17 mouse cellular contexts compared by ENCODE assay signal in genomic region chr2:32302952-32303351, GRCm38 (mm10). TPM values are rescaled to one million over a fixed set of nuclear protein-coding genes. Genes with fewer than 3 reads are reported as not detected.
DNase-seq lines count a peak whose midpoint lies in the region; ATAC-seq and TF ChIP-seq lines count a peak whose summit lies in the region.
"Had no signal": no experiment of that assay in that cellular context is flagged by ENCODE, and none has a peak within 500 bp of the region (broad histone marks: within the 10 kb centered on the region; RNA-seq: fewer than 3 reads in every experiment).

No protein-coding gene starts in this region.

- no peaks in the 10 kb centered on the region for H3K27me3 ChIP-seq in forebrain, postnatal 0 days (ENCODE audit: insufficient read depth, low read length)
- H3K27me3 ChIP-seq in forebrain, embryonic 10.5 days (ENCODE audit: poor library complexity, severe bottlenecking): no peaks in the 10 kb centered on the region
- no peaks in the 10 kb centered on the region for H3K27me3 ChIP-seq in testis, adult 2 months (ENCODE audit: control insufficient read depth, insufficient read depth, low read length)
- no peaks in the 10 kb centered on the region for H3K27me3 ChIP-seq in stomach, postnatal 0 days (ENCODE audit: control insufficient read depth, insufficient read depth, low read length)
- H3K27me3 ChIP-seq: midbrain, embryonic 12.5 days had no signal

- no peaks in the 10 kb centered on the region for H3K4me1 ChIP-seq in forebrain, postnatal 0 days (ENCODE audit: insufficient read depth)
- peaks cover 7% of the 10 kb centered on the region; the same call in 1 of the 2 replicates for H3K4me1 ChIP-seq in forebrain, embryonic 10.5 days
- H3K4me1 ChIP-seq in testis, adult 2 months (ENCODE audit: control insufficient read depth, insufficient read depth, low read length): no peaks in the 10 kb centered on the region
- no peaks in the 10 kb centered on the region for H3K4me1 ChIP-seq in stomach, postnatal 0 days (replicated peaks; ENCODE audit: control insufficient read depth, insufficient read depth)
- H3K4me1 ChIP-seq: midbrain, embryonic 12.5 days had no signal

- H3K9me3 ChIP-seq in forebrain, postnatal 0 days (ENCODE audit: low read length): no peaks in the 10 kb centered on the region
- no peaks in the 10 kb centered on the region for H3K9me3 ChIP-seq in forebrain, embryonic 10.5 days
- no peaks in the 10 kb centered on the region for H3K9me3 ChIP-seq in stomach, postnatal 0 days (ENCODE audit: control insufficient read depth, low read length)
- H3K9me3 ChIP-seq: midbrain, embryonic 12.5 days had no signal

- no peak overlapping the region for H3K9ac ChIP-seq in forebrain, postnatal 0 days
- no peak overlapping the region for H3K9ac ChIP-seq in stomach, postnatal 0 days (ENCODE audit: low read length)
- H3K9ac ChIP-seq: midbrain, embryonic 12.5 days had no signal

- H3K4me2 ChIP-seq in forebrain, postnatal 0 days (ENCODE audit: low read depth): no peak overlapping the region
- no peak overlapping the region for H3K4me2 ChIP-seq in stomach, postnatal 0 days (replicated peaks; ENCODE audit: low read depth)
- H3K4me2 ChIP-seq: midbrain, embryonic 12.5 days had no signal

- H3K27ac ChIP-seq in forebrain, postnatal 0 days (ENCODE audit: low read depth, low read length): no peak overlapping the region
- H3K27ac ChIP-seq in forebrain, embryonic 10.5 days: no peak overlapping the region
- no peak overlapping the region for H3K27ac ChIP-seq in layer of hippocampus, adult 2 months
- H3K27ac ChIP-seq in testis, adult 2 months (ENCODE audit: control insufficient read depth, insufficient read depth, low read depth, low read length): no peak overlapping the region
- H3K27ac ChIP-seq in stomach, postnatal 0 days (replicated peaks): no peak overlapping the region

- no peak for ATAC-seq in forebrain, postnatal 0 days
- ATAC-seq in stomach, postnatal 0 days (ENCODE audit: low FRiP score, low TSS enrichment): 0 out of 2 replicates have a peak, but pooled peaks have one; percentile 11
- ATAC-seq: inflammation-experienced regulatory T-cells, adult 6 months had no signal

- H3K36me3 ChIP-seq in forebrain, postnatal 0 days (ENCODE audit: insufficient read depth): peaks cover 85% of the 10 kb centered on the region
- H3K36me3 ChIP-seq in forebrain, embryonic 10.5 days (replicated peaks): peaks cover 97% of the 10 kb centered on the region
- H3K36me3 ChIP-seq in testis, adult 2 months (ENCODE audit: control insufficient read depth, insufficient read depth, low read length): peaks cover 17% of the 10 kb centered on the region
- peaks cover 48% of the 10 kb centered on the region for H3K36me3 ChIP-seq in stomach, postnatal 0 days (ENCODE audit: control insufficient read depth, insufficient read depth, low read length)

- no peak for TF ChIP-seq EP300 in stomach, postnatal 0 days (optimal IDR thresholded peaks at IDR 0.05)

- no peak overlapping the region for H3K4me3 ChIP-seq in forebrain, postnatal 0 days (ENCODE audit: low read depth, low read length)
- no peak overlapping the region for H3K4me3 ChIP-seq in forebrain, embryonic 10.5 days
- H3K4me3 ChIP-seq in layer of hippocampus, adult 2 months: no peak overlapping the region
- no peak overlapping the region for H3K4me3 ChIP-seq in testis, adult 2 months (ENCODE audit: control insufficient read depth, low read depth, low read length)
- H3K4me3 ChIP-seq in stomach, postnatal 0 days (ENCODE audit: low read depth, low read length): no peak overlapping the region
- H3K4me3 ChIP-seq: midbrain, embryonic 12.5 days had no signal

- TF ChIP-seq POLR2A in testis, adult 2 months (IDR thresholded peaks at IDR 0.05; ENCODE audit: control insufficient read depth, low read depth, low read length): no peak

- WGBS in forebrain, postnatal 0 days: 90% methylated on average over 10 of the region's 10 CpGs
- 89% methylated on average over 10 of the region's 10 CpGs for WGBS in forebrain, embryonic 10.5 days
- WGBS in stomach, postnatal 0 days: 82% methylated on average over 10 of the region's 10 CpGs

- peak; percentile 28; the same call in 1 of the 2 replicates for TF ChIP-seq CTCF in forebrain, postnatal 0 days (IDR thresholded peaks at IDR 0.05; ENCODE audit: low read depth)
- TF ChIP-seq CTCF in layer of hippocampus, adult 2 months (conservative IDR thresholded peaks at IDR 0.05): peak; percentile 62
- peak; percentile 14; the same call in 1 of the 2 replicates for TF ChIP-seq CTCF in testis, adult 2 months (IDR thresholded peaks at IDR 0.05; ENCODE audit: control insufficient read depth, insufficient read depth, insufficient replicate concordance, low read depth, low read length)
- peak; percentile 52 for TF ChIP-seq CTCF in stomach, postnatal 0 days (IDR thresholded peaks at IDR 0.05; ENCODE audit: low read depth)

- no peak for DNase-seq in forebrain, postnatal 0 days
- DNase-seq in forebrain, embryonic 10.5 days (ENCODE audit: extremely low spot score, low spot score): no peak
- no peak for DNase-seq in layer of hippocampus, adult 2 months (ENCODE audit: low spot score in 2 of 2)
- DNase-seq in layer of hippocampus, adult 11-12 months (ENCODE audit: low spot score): no peak
- DNase-seq in testis, postnatal 14 days (ENCODE audit: low spot score): no peak
- DNase-seq in stomach, postnatal 0 days (ENCODE audit: low spot score): no peak
- no peak for DNase-seq in cerebellum, postnatal 10 days
- DNase-seq: adrenal gland, postnatal 36 days; cerebellum, adult 2 months; embryo, embryonic 11 days; heart, postnatal 10 days; kidney, postnatal 25 days; layer of hippocampus, postnatal 36 days; lung, postnatal 14 days had no signal

RNA-seq across cellular contexts. Expression of gene Swi5, which starts 15.1 kb away (rescaled TPM):
- total RNA-seq in forebrain, postnatal 0 days (2014; rRNA removed): 290 and 323 TPM in 2 replicates
- 407 and 445 TPM in 2 replicates for polyA plus RNA-seq in forebrain, postnatal 0 days (2015; fragmentation: Nextera tagmentation; extraction: Ambion mirVana)
- 529 and 531 TPM in 2 replicates for polyA plus RNA-seq in forebrain, embryonic 10.5 days (2016; fragmentation: Nextera tagmentation; extraction: Ambion mirVana)
- 100 to 1,000 TPM; 212 to 222 TPM for total RNA-seq in layer of hippocampus, adult 2 months (2021)
- polyA plus RNA-seq in testis, adult 2 months (2012; rRNA removed): 381 and 421 TPM in 2 replicates
- 254 and 313 TPM in 2 replicates for polyA plus RNA-seq in stomach, postnatal 0 days (2015; fragmentation: Nextera tagmentation; extraction: Ambion mirVana)

RNA-seq across cellular contexts. Expression of gene Golga2, which starts 15.8 kb away (rescaled TPM):
- total RNA-seq in forebrain, postnatal 0 days (2014; rRNA removed): 62.2 and 64.4 TPM in 2 replicates
- 16.3 and 22.1 TPM in 2 replicates for polyA plus RNA-seq in forebrain, postnatal 0 days (2015; fragmentation: Nextera tagmentation; extraction: Ambion mirVana)
- 16.6 and 17.4 TPM in 2 replicates for polyA plus RNA-seq in forebrain, embryonic 10.5 days (2016; fragmentation: Nextera tagmentation; extraction: Ambion mirVana)
- total RNA-seq in layer of hippocampus, adult 2 months (2021): 10 to 100 TPM; 87.9 TPM
- polyA plus RNA-seq in testis, adult 2 months (2012; rRNA removed): 36.0 and 36.7 TPM in 2 replicates
- 18.1 and 18.5 TPM in 2 replicates for polyA plus RNA-seq in stomach, postnatal 0 days (2015; fragmentation: Nextera tagmentation; extraction: Ambion mirVana)

RNA-seq across cellular contexts. Expression of gene Uck1, which starts 43.0 kb away (rescaled TPM):
- 121 and 134 TPM in 2 replicates for total RNA-seq in forebrain, postnatal 0 days (2014; rRNA removed)
- polyA plus RNA-seq in forebrain, postnatal 0 days (2015; fragmentation: Nextera tagmentation; extraction: Ambion mirVana): 92.7 and 105 TPM in 2 replicates
- 83.6 and 91.4 TPM in 2 replicates for polyA plus RNA-seq in forebrain, embryonic 10.5 days (2016; fragmentation: Nextera tagmentation; extraction: Ambion mirVana)
- total RNA-seq in layer of hippocampus, adult 2 months (2021): 10 to 100 TPM; 55.3 to 57.8 TPM
- polyA plus RNA-seq in testis, adult 2 months (2012; rRNA removed): 23.5 and 24.5 TPM in 2 replicates
- polyA plus RNA-seq in stomach, postnatal 0 days (2015; fragmentation: Nextera tagmentation; extraction: Ambion mirVana): 32.2 and 34.8 TPM in 2 replicates

RNA-seq across cellular contexts. Expression of gene Ciz1, which starts 49.2 kb away (rescaled TPM):
- total RNA-seq in forebrain, postnatal 0 days (2014; rRNA removed): 62.6 and 78.2 TPM in 2 replicates
- 51.5 and 52.9 TPM in 2 replicates for polyA plus RNA-seq in forebrain, postnatal 0 days (2015; fragmentation: Nextera tagmentation; extraction: Ambion mirVana)
- polyA plus RNA-seq in forebrain, embryonic 10.5 days (2016; fragmentation: Nextera tagmentation; extraction: Ambion mirVana): 57.7 and 70.3 TPM in 2 replicates
- 10 to 100 TPM; 75.3 to 92.7 TPM for total RNA-seq in layer of hippocampus, adult 2 months (2021)
- polyA plus RNA-seq in testis, adult 2 months (2012; rRNA removed): 255 and 278 TPM in 2 replicates
- polyA plus RNA-seq in stomach, postnatal 0 days (2015; fragmentation: Nextera tagmentation; extraction: Ambion mirVana): 14.0 and 16.1 TPM in 2 replicates

RNA-seq across cellular contexts. Expression of gene Dnm1, which starts 50.2 kb away (rescaled TPM):
- 76.2 and 106 TPM in 2 replicates for total RNA-seq in forebrain, postnatal 0 days (2014; rRNA removed)
- 47.9 and 71.6 TPM in 2 replicates for polyA plus RNA-seq in forebrain, postnatal 0 days (2015; fragmentation: Nextera tagmentation; extraction: Ambion mirVana)
- 7.8 and 9.7 TPM in 2 replicates for polyA plus RNA-seq in forebrain, embryonic 10.5 days (2016; fragmentation: Nextera tagmentation; extraction: Ambion mirVana)
- total RNA-seq in layer of hippocampus, adult 2 months (2021): 1,000 to 10,000 TPM; 1,274 to 1,381 TPM
- 36.3 and 39.4 TPM in 2 replicates for polyA plus RNA-seq in testis, adult 2 months (2012; rRNA removed)
- 5.6 and 6.2 TPM in 2 replicates for polyA plus RNA-seq in stomach, postnatal 0 days (2015; fragmentation: Nextera tagmentation; extraction: Ambion mirVana)
- polyA plus RNA-seq: inflammation-experienced regulatory T-cells, adult 6 months had no signal
